Mouse (Mus musculus) hindbrain, embryonic 13.5 days (tissue): ENCODE measurements around the gene Uqcr10. TPM values are rescaled to one million over a fixed set of nuclear protein-coding genes. Genes with fewer than 3 reads are reported as not detected.
A peak's percentile ranks its signal among the peaks of the same experiment; 100 is the strongest.
"Not testable (repeated sequence)": the region's sequence is repeated elsewhere in the genome, so short reads cannot be mapped to it uniquely, and the experiment has no call there.

Experiments
- ATAC-seq: fragments of 200-750 bp; cut with Nextera tagmentation; 2 replicates; pipeline ENCODE4 v1.8.0; 2017; ENCODE audit warnings: moderate TSS enrichment; ENCODE audit not compliant: low FRiP score
- H3K27ac ChIP-seq: fragments of 300-500 bp; sonication (generic); 2 replicates; pipeline ENCODE4 v1.5.1; 2015; ENCODE audit warnings: inconsistent platforms, mild to moderate bottlenecking, moderate library complexity
- H3K27me3 ChIP-seq: fragments of 300-500 bp; sonication (generic); 2 replicates; pipeline ENCODE4 v1.6.1; 2015; ENCODE audit warnings: mild to moderate bottlenecking, inconsistent platforms
- H3K36me3 ChIP-seq: fragments of 300-500 bp; sonication (generic); 2 replicates; pipeline ENCODE4 v1.6.1; 2015; ENCODE audit warnings: mild to moderate bottlenecking, inconsistent platforms
- H3K4me1 ChIP-seq: fragments of 300-500 bp; sonication (generic); replicated peaks from 2 replicates; pipeline ENCODE4 v1.6.1; 2015; ENCODE audit warnings: inconsistent platforms
- H3K4me2 ChIP-seq: fragments of 300-500 bp; sonication (generic); 2 replicates; pipeline ENCODE4 v1.6.1; 2015; ENCODE audit warnings: inconsistent platforms, mild to moderate bottlenecking, moderate library complexity
- H3K4me3 ChIP-seq: fragments of 300-500 bp; sonication (generic); 2 replicates; pipeline ENCODE4 v1.5.1; 2015; ENCODE audit warnings: mild to moderate bottlenecking, inconsistent platforms
- H3K9ac ChIP-seq: fragments of 300-500 bp; sonication (generic); 2 replicates; pipeline ENCODE4 v1.6.1; 2015; ENCODE audit warnings: mild to moderate bottlenecking, inconsistent platforms
- H3K9me3 ChIP-seq: fragments of 300-500 bp; sonication (generic); 2 replicates; pipeline ENCODE4 v1.6.1; 2016; ENCODE audit warnings: inconsistent platforms
- WGBS: fragments of 180-500 bp; shearing (Covaris S2); methylation state at CpG from one replicate; pipeline ENCODE4 v1.1.7; 2015; 5-methylcytosine and 5-hydroxymethylcytosine counted together
- polyA plus RNA-seq: library from polyadenylated mRNA; unstranded; fragments of >200 nt; fragmentation: Nextera tagmentation; extraction: Ambion mirVana; gene quantifications from 2 replicates; pipeline ENCODE4 v1.2.1, GENCODE M21; 2015

Gene Uqcr10
- polyA plus RNA-seq, 1 experiment from 2014 or later = 541 TPM

DNA sequence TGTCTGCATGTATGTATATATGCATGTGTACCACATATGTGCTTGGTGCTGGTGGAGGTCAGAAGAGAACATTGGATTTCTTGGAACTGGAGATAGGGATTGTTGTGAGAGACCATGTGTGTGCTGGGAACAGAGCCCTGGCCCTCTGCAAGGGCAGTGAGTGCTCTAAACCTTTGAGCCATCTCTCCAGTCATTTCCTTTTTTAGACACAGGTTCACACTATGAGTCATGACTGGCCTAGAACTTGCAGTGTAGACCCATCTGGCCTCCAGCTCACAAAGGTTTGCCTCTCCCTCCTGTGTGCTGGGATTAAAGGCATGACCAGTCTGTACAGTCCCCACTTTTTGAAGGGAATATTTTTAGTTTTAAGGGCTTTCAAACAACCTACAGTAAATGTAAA, 8.7 kb upstream of the Uqcr10 start:
- no peaks in the 10 kb centered on the region for H3K27me3 ChIP-seq
- ATAC-seq = no peak
- no peaks in the 10 kb centered on the region for H3K9me3 ChIP-seq
- H3K27ac ChIP-seq = no peak overlapping the region
- no peaks in the 10 kb centered on the region for H3K36me3 ChIP-seq
- H3K4me1 ChIP-seq = no peaks in the 10 kb centered on the region
- no peak overlapping the region for H3K4me2 ChIP-seq
- no peak overlapping the region for H3K9ac ChIP-seq
- no peak overlapping the region for H3K4me3 ChIP-seq

DNA sequence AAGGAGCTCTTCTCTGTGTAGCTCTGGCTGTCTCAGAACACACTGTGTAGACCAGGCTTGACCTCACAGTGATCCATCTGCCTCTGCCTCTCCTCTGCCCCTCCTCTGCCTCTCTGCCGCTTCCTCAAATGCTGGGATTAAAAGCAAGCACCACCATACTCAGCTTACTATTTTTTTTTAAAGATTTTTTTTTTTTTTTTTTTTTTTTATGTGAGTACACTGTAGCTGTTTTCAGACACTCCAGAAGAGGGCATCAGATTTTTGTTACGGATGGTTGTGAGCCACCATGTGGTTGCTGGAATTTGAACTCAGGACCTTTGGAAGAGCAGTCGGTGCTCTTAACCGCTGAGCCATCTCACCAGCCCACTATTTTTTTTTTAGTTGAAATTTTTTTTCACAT, 6.0 kb upstream of the Uqcr10 start:
- WGBS = 92% methylated on average over 4 of the region's 4 CpGs
- not testable (repeated sequence) for ATAC-seq, H3K4me2 ChIP-seq

DNA sequence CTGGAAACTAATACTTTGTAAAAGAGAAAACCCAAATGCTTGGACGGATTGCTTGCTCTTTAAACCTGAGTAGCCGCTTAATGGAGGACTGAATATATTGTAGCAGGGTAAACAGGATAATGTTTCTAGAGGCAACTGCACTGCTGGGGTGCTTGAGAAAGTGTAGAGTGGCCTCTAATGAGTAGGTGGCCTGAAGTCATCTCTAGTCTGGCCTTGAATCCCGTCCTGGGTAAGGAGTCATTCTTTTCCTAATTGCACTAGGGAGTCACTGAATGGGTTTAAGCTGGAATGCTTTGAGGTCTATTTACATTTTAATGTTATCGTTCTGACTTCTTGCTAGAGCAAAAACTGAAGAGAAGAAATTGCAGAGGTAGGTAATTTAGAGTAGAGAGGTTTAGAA, 1.0 kb upstream of the Uqcr10 start:
- peak overlapping the region; percentile 89 for H3K4me2 ChIP-seq
- no peak overlapping the region for H3K27ac ChIP-seq
- H3K9me3 ChIP-seq = no peaks in the 10 kb centered on the region
- peaks cover 20% of the 10 kb centered on the region for H3K4me1 ChIP-seq
- 14% methylated on average over 4 of the region's 4 CpGs for WGBS
- peak overlapping the region; percentile 75 for H3K4me3 ChIP-seq
- no peak for ATAC-seq
- H3K27me3 ChIP-seq = no peaks in the 10 kb centered on the region
- H3K9ac ChIP-seq = peak overlapping the region; percentile 78
- peaks cover 18% of the 10 kb centered on the region for H3K36me3 ChIP-seq

More for the DNA sequence above, 6.0 kb upstream of the Uqcr10 start:
- H3K9ac ChIP-seq, H3K27me3 ChIP-seq, H3K9me3 ChIP-seq, H3K36me3 ChIP-seq, H3K4me3 ChIP-seq, H3K4me1 ChIP-seq, H3K27ac ChIP-seq: not testable (repeated sequence)

DNA sequence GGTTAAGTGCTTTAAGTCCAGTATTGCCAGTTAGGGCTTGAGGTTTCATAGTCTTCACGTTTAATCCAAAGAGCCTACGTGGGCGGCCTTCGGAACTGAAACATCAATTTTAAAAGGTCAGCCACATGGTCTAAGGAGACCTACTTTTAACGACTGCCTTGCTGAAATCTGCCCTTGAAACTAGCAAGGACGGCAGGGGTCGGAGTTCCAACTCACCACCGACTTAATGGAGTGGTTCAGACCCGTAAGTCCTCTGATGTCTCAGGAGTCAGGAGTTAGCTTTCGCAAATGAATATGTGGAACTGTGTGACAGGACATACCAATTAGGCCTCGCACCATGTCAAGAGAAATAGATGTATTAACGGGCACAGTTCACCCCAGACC, 462 bp downstream of the Uqcr10 start:
- Histone ChIP-seq H3K9me3 (no peaks in the 10 kb centered on the region), H3K4me1 (peaks cover 20% of the 10 kb centered on the region), H3K4me2 (peak overlapping the region; percentile 89), H3K36me3 (peaks cover 18% of the 10 kb centered on the region), H3K4me3 (peak overlapping the region; percentile 75), H3K27me3 (no peaks in the 10 kb centered on the region), H3K27ac (peak overlapping the region; percentile 70; the same call in 1 of the 2 replicates), H3K9ac (peak overlapping the region; percentile 81)
- no peak for ATAC-seq
- WGBS = 7% methylated on average over 12 of the region's 12 CpGs

DNA sequence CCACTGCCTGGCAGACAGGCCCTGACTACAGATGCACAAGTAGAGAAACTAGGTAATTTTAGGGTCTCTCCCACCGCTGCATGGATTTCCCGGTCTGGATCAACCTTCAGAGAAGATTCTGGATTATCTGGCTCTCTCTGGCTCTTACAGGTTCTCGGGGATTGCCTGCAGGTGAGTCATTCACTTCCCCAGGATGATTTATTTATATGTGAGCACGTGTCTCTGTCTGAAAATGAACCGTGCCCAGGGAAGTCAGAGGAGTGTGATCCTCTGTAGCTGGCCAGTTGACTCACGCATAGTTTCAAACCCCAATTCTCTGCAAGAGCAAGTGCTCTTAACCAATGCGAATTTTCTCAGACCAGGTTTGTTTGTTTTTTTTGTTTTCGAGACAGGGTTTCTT, 3.4 kb downstream of the Uqcr10 start:
- Histone ChIP-seq H3K27me3 (no peaks in the 10 kb centered on the region), H3K4me2 (no peak overlapping the region), H3K36me3 (peaks cover 18% of the 10 kb centered on the region), H3K4me3 (no peak overlapping the region), H3K9ac (no peak overlapping the region), H3K27ac (no peak overlapping the region), H3K9me3 (no peaks in the 10 kb centered on the region), H3K4me1 (peaks cover 19% of the 10 kb centered on the region)
- ATAC-seq = no peak
- WGBS = 91% methylated on average over 8 of the region's 8 CpGs

DNA sequence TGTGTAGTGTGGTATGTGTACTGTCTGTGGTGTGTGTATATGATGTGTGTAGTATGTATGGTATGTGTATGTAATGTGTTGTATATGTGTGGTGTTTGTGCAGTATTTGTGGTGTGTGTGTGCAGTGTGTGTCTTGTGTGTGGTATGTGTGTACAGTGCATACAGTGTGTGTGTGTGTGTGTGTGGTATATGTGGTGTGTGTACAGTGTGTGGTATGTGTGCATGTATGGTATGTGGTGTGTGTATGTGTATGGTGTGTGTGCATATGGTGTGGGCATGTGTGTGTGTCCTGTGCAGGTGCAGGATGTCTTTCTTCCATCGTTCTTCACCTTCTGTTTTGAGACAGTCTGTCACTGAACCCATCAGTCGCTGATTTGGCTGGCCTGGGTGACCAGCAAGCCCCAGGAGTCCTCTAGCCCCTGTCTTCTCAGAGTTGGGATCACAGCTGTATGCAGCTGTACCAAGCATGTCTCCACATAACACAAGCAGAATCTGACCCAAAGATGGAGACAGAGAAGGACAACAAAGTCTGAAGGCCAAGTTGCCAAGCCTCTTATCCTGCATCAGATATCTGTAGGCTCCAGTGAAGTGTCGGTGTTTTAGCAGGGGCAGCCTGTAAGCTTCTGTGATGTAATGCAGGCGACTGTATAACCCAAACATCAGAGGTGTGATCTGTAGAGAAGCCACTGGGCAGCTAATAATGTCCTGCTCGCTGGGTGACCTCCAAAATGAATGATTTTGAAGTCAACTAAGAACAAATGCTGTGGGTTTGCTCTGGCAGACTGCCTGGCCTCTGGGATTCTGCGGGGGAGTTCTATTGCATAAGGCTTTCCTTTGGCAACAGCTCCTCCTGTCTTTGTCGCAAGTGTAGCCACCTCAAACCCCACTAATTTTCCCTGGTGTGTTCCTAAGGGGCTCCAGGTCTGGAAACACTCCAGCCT, 6.8 kb downstream of the Uqcr10 start:
- ATAC-seq = no peak
- no peak overlapping the region for H3K4me3 ChIP-seq
- no peak overlapping the region for H3K27ac ChIP-seq
- H3K36me3 ChIP-seq = peaks cover 18% of the 10 kb centered on the region
- no peak overlapping the region for H3K4me2 ChIP-seq
- H3K27me3 ChIP-seq = no peaks in the 10 kb centered on the region
- H3K9me3 ChIP-seq = no peaks in the 10 kb centered on the region
- H3K9ac ChIP-seq = no peak overlapping the region
- WGBS = 61% methylated on average over 7 of the region's 7 CpGs
- H3K4me1 ChIP-seq = no peaks in the 10 kb centered on the region

DNA sequence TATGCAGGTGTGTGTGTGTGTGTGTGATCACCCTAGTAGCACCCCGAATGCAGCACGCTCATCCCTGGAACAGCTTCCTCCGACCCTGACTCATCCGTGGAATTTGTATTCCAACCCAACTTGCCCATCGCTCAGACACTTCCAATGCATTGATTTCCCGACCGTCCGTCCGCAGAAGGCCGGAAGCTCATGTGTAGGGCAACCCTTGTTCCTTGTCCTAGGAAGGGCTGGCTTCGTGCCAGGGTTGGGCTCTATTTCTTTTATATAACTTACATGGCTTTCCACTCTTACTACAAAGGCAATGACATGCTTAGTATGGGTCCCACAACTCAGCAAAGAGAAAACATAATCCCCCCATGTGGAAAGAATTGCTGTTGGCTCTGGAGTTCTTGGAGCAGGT, 12.0 kb downstream of the Uqcr10 start:
- H3K4me2 ChIP-seq = no peak overlapping the region
- no peaks in the 10 kb centered on the region for H3K9me3 ChIP-seq
- no peak overlapping the region for H3K4me3 ChIP-seq
- no peaks in the 10 kb centered on the region for H3K27me3 ChIP-seq
- H3K4me1 ChIP-seq = no peaks in the 10 kb centered on the region
- no peaks in the 10 kb centered on the region for H3K36me3 ChIP-seq
- 85% methylated on average over 11 of the region's 11 CpGs for WGBS
- H3K9ac ChIP-seq = no peak overlapping the region
- ATAC-seq = no peak
- H3K27ac ChIP-seq = no peak overlapping the region

DNA sequence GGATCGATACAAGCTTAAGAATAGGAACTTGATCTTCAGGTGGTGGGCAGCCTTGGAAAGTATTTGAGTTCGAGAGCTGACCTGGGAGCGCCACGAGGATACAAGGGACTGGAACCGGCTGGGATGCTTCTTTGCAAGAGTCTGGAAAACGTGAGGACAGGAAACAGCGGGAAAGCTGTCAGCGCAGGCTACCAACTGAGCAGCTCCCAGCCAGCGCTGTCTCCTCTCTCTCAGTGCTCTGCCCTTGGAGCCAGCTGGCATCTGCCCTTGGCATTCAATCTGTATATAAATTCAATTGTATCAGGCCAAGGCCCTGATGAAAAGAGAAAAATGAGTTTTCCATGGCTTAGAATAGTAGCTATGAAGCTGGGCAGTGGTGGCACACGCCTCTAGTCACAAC, 12.9 kb downstream of the Uqcr10 start:
- H3K27me3 ChIP-seq = no peaks in the 10 kb centered on the region
- no peak overlapping the region for H3K4me3 ChIP-seq
- no peaks in the 10 kb centered on the region for H3K4me1 ChIP-seq
- no peaks in the 10 kb centered on the region for H3K9me3 ChIP-seq
- no peak overlapping the region for H3K27ac ChIP-seq
- H3K9ac ChIP-seq = no peak overlapping the region
- ATAC-seq = no peak
- no peaks in the 10 kb centered on the region for H3K36me3 ChIP-seq
- 64% methylated on average over 10 of the region's 10 CpGs for WGBS
- H3K4me2 ChIP-seq = no peak overlapping the region

DNA sequence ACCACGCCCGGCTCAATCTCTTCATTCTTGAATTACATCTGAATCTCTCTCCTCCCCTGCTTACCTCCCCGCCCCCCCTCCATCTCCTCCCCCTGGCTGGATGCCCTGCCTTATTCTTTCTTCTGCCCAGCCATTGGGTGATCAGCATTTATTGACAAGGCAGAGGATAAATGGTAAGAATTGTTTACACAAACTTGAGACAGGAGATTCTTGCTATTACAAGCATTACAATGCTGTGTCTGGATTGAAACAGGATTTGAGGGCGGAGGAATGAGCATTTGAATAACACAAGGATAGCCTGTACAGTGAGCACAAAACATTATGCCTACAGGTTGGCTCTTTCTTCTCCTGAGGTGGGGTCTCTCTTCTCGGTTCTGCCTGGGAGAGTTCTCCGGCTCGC, 13.8 kb downstream of the Uqcr10 start:
- no peak overlapping the region for H3K4me2 ChIP-seq
- ATAC-seq = no peak
- 85% methylated on average over 7 of the region's 7 CpGs for WGBS
- no peaks in the 10 kb centered on the region for H3K9me3 ChIP-seq
- H3K36me3 ChIP-seq = no peaks in the 10 kb centered on the region
- no peak overlapping the region for H3K9ac ChIP-seq
- H3K4me1 ChIP-seq = no peaks in the 10 kb centered on the region
- no peak overlapping the region for H3K27ac ChIP-seq
- no peaks in the 10 kb centered on the region for H3K27me3 ChIP-seq
- no peak overlapping the region for H3K4me3 ChIP-seq

DNA sequence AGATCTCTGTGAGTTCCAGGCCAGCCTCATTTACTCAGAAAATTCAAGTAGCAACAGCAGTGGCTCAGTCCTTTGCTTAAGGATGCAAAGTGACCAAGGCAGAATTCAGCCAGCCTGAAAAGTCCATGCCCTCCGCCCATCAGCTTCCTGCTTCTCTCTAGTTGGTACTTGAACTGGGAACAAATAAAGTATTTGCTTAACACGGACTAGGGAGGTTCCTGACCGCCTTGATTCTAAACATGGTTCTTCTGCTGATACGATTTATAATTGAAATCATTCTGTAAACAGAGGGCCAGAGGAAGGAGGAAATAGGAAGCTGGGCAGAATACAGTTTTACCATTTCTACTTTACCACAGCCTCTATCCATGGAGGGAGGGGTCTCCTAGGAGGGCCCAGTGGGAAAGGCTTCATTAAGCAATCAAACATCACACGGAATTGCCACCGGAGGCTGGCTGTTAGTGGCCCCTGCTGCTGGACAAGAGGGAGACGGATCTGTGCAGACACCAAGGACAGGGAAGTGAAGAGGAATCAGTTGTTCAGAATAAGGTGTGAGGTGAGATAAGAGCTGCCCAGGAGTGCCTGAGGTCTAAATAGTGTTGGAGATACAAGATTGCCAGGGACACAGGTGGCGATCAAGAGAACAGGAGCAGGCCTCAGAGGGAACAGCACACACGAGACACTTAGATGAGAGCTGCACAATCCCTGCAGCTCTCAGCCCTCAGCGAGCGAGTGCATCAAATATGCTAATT, 15.3 kb downstream of the Uqcr10 start:
- 60% methylated on average over 11 of the region's 11 CpGs for WGBS
- no peak for ATAC-seq
- H3K36me3 ChIP-seq = peaks cover 11% of the 10 kb centered on the region
- no peak overlapping the region for H3K4me3 ChIP-seq
- no peaks in the 10 kb centered on the region for H3K4me1 ChIP-seq
- H3K27ac ChIP-seq = no peak overlapping the region
- H3K27me3 ChIP-seq = no peaks in the 10 kb centered on the region
- no peaks in the 10 kb centered on the region for H3K9me3 ChIP-seq
- H3K4me2 ChIP-seq = no peak overlapping the region
- peak overlapping the region; percentile 30; the same call in 1 of the 2 replicates for H3K9ac ChIP-seq

DNA sequence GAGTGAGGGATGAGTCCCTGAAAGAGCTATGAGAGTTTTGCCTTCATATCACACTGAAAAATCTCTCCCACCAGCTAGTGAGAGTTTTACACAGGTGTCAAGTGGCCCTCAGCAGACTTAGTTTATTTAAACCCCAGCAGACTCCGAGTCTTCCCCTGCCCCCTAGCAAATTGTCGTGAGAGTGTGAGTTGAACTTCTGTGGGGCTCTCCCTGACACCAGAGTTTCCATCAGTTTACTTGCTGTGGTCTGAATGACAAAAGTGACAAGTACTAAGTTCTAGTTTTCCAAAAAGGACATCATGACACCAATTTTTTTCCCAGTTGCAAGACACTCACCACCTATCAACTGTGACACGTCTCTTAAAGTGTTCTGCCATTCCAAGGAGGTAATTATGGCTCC, 16.3 kb downstream of the Uqcr10 start:
- Histone ChIP-seq H3K4me3 (no peak overlapping the region), H3K9me3 (no peaks in the 10 kb centered on the region), H3K9ac (no peak overlapping the region), H3K4me1 (no peaks in the 10 kb centered on the region), H3K4me2 (no peak overlapping the region), H3K27me3 (no peaks in the 10 kb centered on the region), H3K36me3 (peaks cover 20% of the 10 kb centered on the region), H3K27ac (no peak overlapping the region)
- no peak for ATAC-seq
- 79% methylated on average over 3 of the region's 3 CpGs for WGBS

DNA sequence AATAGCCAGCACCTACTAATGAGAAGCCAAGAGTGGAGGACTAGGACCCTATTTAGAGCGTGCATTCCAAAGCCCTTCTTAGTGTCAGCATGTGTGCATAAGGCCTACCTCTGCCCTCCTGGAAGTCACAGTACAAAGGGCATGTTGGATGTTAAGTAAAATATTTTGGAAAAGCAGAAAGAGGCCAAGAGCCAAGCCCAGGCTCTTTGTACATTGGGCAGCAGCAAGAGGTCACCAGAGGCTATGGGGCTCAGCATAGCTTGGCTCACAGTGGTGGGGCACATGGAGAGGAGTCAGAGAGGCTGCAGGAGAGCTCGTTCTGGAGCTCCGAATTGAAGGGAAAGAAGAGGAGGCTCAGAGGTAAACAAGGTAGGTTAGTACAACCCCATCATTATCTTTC, 17.1 kb downstream of the Uqcr10 start:
- Histone ChIP-seq H3K4me2 (no peak overlapping the region), H3K9ac (no peak overlapping the region), H3K27ac (no peak overlapping the region), H3K4me1 (no peaks in the 10 kb centered on the region), H3K27me3 (no peaks in the 10 kb centered on the region), H3K36me3 (peaks cover 29% of the 10 kb centered on the region), H3K4me3 (no peak overlapping the region), H3K9me3 (no peaks in the 10 kb centered on the region)
- ATAC-seq = no peak
- 84% methylated on average over 3 of the region's 3 CpGs for WGBS
